Mouse (Mus musculus): ENCODE data around the gene Cpsf6. TPM values are rescaled to one million over a fixed set of nuclear protein-coding genes. Genes with fewer than 3 reads are reported as not detected.
"Not testable (repeated sequence)": the region's sequence is repeated elsewhere in the genome, so short reads cannot be mapped to it uniquely, and the experiment has no call there.

Gene Cpsf6
- polyA plus RNA-seq, 1 experiment = 21.8 TPM

GRCm38 (mm10) chr10:117388637-117389370 lies 9.0 kb upstream of the Cpsf6 start:
- no peaks in the 10 kb centered on the region for H3K27me3 ChIP-seq (ENCODE audit: control insufficient read depth, insufficient read depth, insufficient read length)
- no peak overlapping the region for H3K4me3 ChIP-seq
- H3K4me2 ChIP-seq (ENCODE audit: low read depth) = no peak overlapping the region
- TF ChIP-seq MAX (IDR thresholded peaks at IDR 0.05; ENCODE audit: low read depth) = no peak
- no peak for TF ChIP-seq E2F4 (IDR thresholded peaks at IDR 0.05; ENCODE audit: insufficient read depth)
- TF ChIP-seq MYOD1 (IDR thresholded peaks at IDR 0.05; ENCODE audit: control insufficient read depth in 1 of 3, insufficient read length in 2 of 3, low read depth in 2 of 3) = no peak
- TF ChIP-seq TCF3 (IDR thresholded peaks at IDR 0.05; ENCODE audit: insufficient read length, low read depth) = no peak
- no peak for TF ChIP-seq SRF (IDR thresholded peaks at IDR 0.05; ENCODE audit: control insufficient read depth, insufficient read length, low read depth)
- TF ChIP-seq POLR2AphosphoS2 (IDR thresholded peaks at IDR 0.05; ENCODE audit: insufficient read length, low read depth) = no peak
- TF ChIP-seq REST (IDR thresholded peaks at IDR 0.05; ENCODE audit: insufficient read depth, insufficient read length) = no peak
- TF ChIP-seq MYOG (IDR thresholded peaks at IDR 0.05; ENCODE audit: control insufficient read depth in 1 of 3, insufficient read depth in 1 of 3, insufficient read length in 2 of 3, low read depth in 2 of 3) = no peak
- TF ChIP-seq POLR2A (IDR thresholded peaks at IDR 0.05; ENCODE audit: insufficient read length, low read depth) = no peak
- H3ac ChIP-seq (ENCODE audit: control insufficient read depth, insufficient read length) = no peak overlapping the region
- no peaks in the 10 kb centered on the region for H3K79me2 ChIP-seq (ENCODE audit: control insufficient read depth, insufficient read depth)
- H3K36me3 ChIP-seq (ENCODE audit: control insufficient read depth, insufficient read depth) = no peaks in the 10 kb centered on the region

GRCm38 (mm10) chr10:117387961-117388636 lies 8.3 kb upstream of the Cpsf6 start:
- H3ac ChIP-seq (ENCODE audit: control insufficient read depth, insufficient read length); H3K4me3 ChIP-seq; H3K4me2 ChIP-seq (ENCODE audit: low read depth); H3K36me3 ChIP-seq (ENCODE audit: control insufficient read depth, insufficient read depth); H3K79me2 ChIP-seq (ENCODE audit: control insufficient read depth, insufficient read depth); H3K27me3 ChIP-seq (ENCODE audit: control insufficient read depth, insufficient read depth, insufficient read length): not testable (repeated sequence)

- no peak overlapping the region for H3ac ChIP-seq (ENCODE audit: control insufficient read depth, insufficient read length)
- no peaks in the 10 kb centered on the region for H3K36me3 ChIP-seq (ENCODE audit: control insufficient read depth, insufficient read depth)
- no peaks in the 10 kb centered on the region for H3K79me2 ChIP-seq (ENCODE audit: control insufficient read depth, insufficient read depth)
- TF ChIP-seq USF1 (IDR thresholded peaks at IDR 0.05; ENCODE audit: low read depth) (no peak), MYOG (IDR thresholded peaks at IDR 0.05; ENCODE audit: control insufficient read depth in 1 of 3, insufficient read depth in 1 of 3, insufficient read length in 2 of 3, low read depth in 2 of 3) (no peak), POLR2AphosphoS2 (IDR thresholded peaks at IDR 0.05; ENCODE audit: insufficient read length, low read depth) (no peak), SRF (IDR thresholded peaks at IDR 0.05; ENCODE audit: control insufficient read depth, insufficient read length, low read depth) (no peak), MAX (IDR thresholded peaks at IDR 0.05; ENCODE audit: low read depth) (no peak)
- no peak overlapping the region for H3K4me3 ChIP-seq
- H3K4me2 ChIP-seq (ENCODE audit: low read depth) = no peak overlapping the region
- H3K27me3 ChIP-seq (ENCODE audit: control insufficient read depth, insufficient read depth, insufficient read length) = no peaks in the 10 kb centered on the region
Observed at GRCm38 (mm10) chr10:117386981-117387380, 7.2 kb upstream of the Cpsf6 start.

- Histone ChIP-seq H3K79me2 (ENCODE audit: control insufficient read depth, insufficient read depth) (no peaks in the 10 kb centered on the region), H3ac (ENCODE audit: control insufficient read depth, insufficient read length) (no peak overlapping the region), H3K4me3 (no peak overlapping the region), H3K4me2 (ENCODE audit: low read depth) (no peak overlapping the region), H3K36me3 (ENCODE audit: control insufficient read depth, insufficient read depth) (no peaks in the 10 kb centered on the region), H3K27me3 (ENCODE audit: control insufficient read depth, insufficient read depth, insufficient read length) (no peaks in the 10 kb centered on the region)
- TF ChIP-seq MYOD1 (IDR thresholded peaks at IDR 0.05; ENCODE audit: control insufficient read depth in 1 of 3, insufficient read length in 2 of 3, low read depth in 2 of 3) (no peak), TCF3 (IDR thresholded peaks at IDR 0.05; ENCODE audit: insufficient read length, low read depth) (no peak), MAX (IDR thresholded peaks at IDR 0.05; ENCODE audit: low read depth) (no peak), TCF12 (IDR thresholded peaks at IDR 0.05; ENCODE audit: insufficient read depth, poor library complexity, severe bottlenecking) (no peak), CEBPB (IDR thresholded peaks at IDR 0.05; ENCODE audit: insufficient read depth, poor library complexity, severe bottlenecking) (no peak), USF1 (IDR thresholded peaks at IDR 0.05; ENCODE audit: low read depth) (no peak), REST (IDR thresholded peaks at IDR 0.05; ENCODE audit: insufficient read depth, insufficient read length) (no peak), E2F4 (IDR thresholded peaks at IDR 0.05; ENCODE audit: insufficient read depth) (no peak), POLR2A (IDR thresholded peaks at IDR 0.05; ENCODE audit: insufficient read length, low read depth) (no peak), MYOG (IDR thresholded peaks at IDR 0.05; ENCODE audit: control insufficient read depth in 1 of 3, insufficient read depth in 1 of 3, insufficient read length in 2 of 3, low read depth in 2 of 3) (no peak), SRF (IDR thresholded peaks at IDR 0.05; ENCODE audit: control insufficient read depth, insufficient read length, low read depth) (no peak), POLR2AphosphoS2 (IDR thresholded peaks at IDR 0.05; ENCODE audit: insufficient read length, low read depth) (no peak)
Observed at GRCm38 (mm10) chr10:117386261-117386660, 6.4 kb upstream of the Cpsf6 start.

- H3K4me3 ChIP-seq = no peak overlapping the region
- no peak overlapping the region for H3ac ChIP-seq (ENCODE audit: control insufficient read depth, insufficient read length)
- H3K79me2 ChIP-seq (ENCODE audit: control insufficient read depth, insufficient read depth) = no peaks in the 10 kb centered on the region
- no peaks in the 10 kb centered on the region for H3K27me3 ChIP-seq (ENCODE audit: control insufficient read depth, insufficient read depth, insufficient read length)
- TF ChIP-seq MYOD1 (IDR thresholded peaks at IDR 0.05; ENCODE audit: control insufficient read depth in 1 of 3, insufficient read length in 2 of 3, low read depth in 2 of 3) (no peak), USF1 (IDR thresholded peaks at IDR 0.05; ENCODE audit: low read depth) (no peak), MAX (IDR thresholded peaks at IDR 0.05; ENCODE audit: low read depth) (no peak), SRF (IDR thresholded peaks at IDR 0.05; ENCODE audit: control insufficient read depth, insufficient read length, low read depth) (no peak), MYOG (IDR thresholded peaks at IDR 0.05; ENCODE audit: control insufficient read depth in 1 of 3, insufficient read depth in 1 of 3, insufficient read length in 2 of 3, low read depth in 2 of 3) (no peak), CEBPB (IDR thresholded peaks at IDR 0.05; ENCODE audit: insufficient read depth, poor library complexity, severe bottlenecking) (no peak), E2F4 (IDR thresholded peaks at IDR 0.05; ENCODE audit: insufficient read depth) (no peak), POLR2AphosphoS2 (IDR thresholded peaks at IDR 0.05; ENCODE audit: insufficient read length, low read depth) (no peak), TCF3 (IDR thresholded peaks at IDR 0.05; ENCODE audit: insufficient read length, low read depth) (no peak)
- no peaks in the 10 kb centered on the region for H3K36me3 ChIP-seq (ENCODE audit: control insufficient read depth, insufficient read depth)
- no peak overlapping the region for H3K4me2 ChIP-seq (ENCODE audit: low read depth)
Observed at GRCm38 (mm10) chr10:117385431-117385830, 5.6 kb upstream of the Cpsf6 start.

Measured in myocyte (in vitro differentiated cells).